Mouse (Mus musculus) splenic B cell, adult 2 months (primary cell): Measurements from ENCODE around the gene Olfr360.
"Not testable (repeated sequence)": the region's sequence is repeated elsewhere in the genome, so short reads cannot be mapped to it uniquely, and the experiment has no call there.

ENCODE experiments used
- DNase-seq: peaks from one replicate; pipeline ENCODE4 v3.0.0-alpha.2; 2011; ENCODE audit warnings: low read depth, low spot score
- H3K27me3 ChIP-seq: 2 replicates; pipeline ENCODE4 v1.6.1; 2012; ENCODE audit warnings: mild to moderate bottlenecking, low read length, moderate library complexity, mixed read lengths; ENCODE audit not compliant: control insufficient read depth, poor library complexity, insufficient read depth, severe bottlenecking
- H3K36me3 ChIP-seq: 2 replicates; pipeline ENCODE4 v1.6.1; 2012; ENCODE audit warnings: mild to moderate bottlenecking, low read length, moderate library complexity, mixed read lengths; ENCODE audit not compliant: control insufficient read depth, poor library complexity, insufficient read depth, severe bottlenecking

The Olfr360 gene

GRCm38 (mm10) chr2:37065446-37065845, at the start of gene Olfr360:
Olfr360 (plus strand) TSS chr2:37065746.
- DNase-seq = no peak
- Histone ChIP-seq H3K36me3 (no peaks in the 10 kb centered on the region), H3K27me3 (no peaks in the 10 kb centered on the region)

GRCm38 (mm10) chr2:37089190-37089589, 23.6 kb downstream of the Olfr360 start, which contains the start of gene Olfr361:
Olfr361 (minus strand) TSS chr2:37089290.
- not testable (repeated sequence) for H3K27me3 ChIP-seq, DNase-seq, H3K36me3 ChIP-seq

- Histone ChIP-seq H3K27me3 (no peaks in the 10 kb centered on the region), H3K36me3 (no peaks in the 10 kb centered on the region)
- DNase-seq = no peak
Observed at GRCm38 (mm10) chr2:37117810-37118209, 52.3 kb downstream of the Olfr360 start, which contains the start of gene Olfr362. Olfr362 (minus strand) TSS chr2:37117910.
